ENCODE assay signal across 9 mouse cellular contexts in the genomic region with DNA sequence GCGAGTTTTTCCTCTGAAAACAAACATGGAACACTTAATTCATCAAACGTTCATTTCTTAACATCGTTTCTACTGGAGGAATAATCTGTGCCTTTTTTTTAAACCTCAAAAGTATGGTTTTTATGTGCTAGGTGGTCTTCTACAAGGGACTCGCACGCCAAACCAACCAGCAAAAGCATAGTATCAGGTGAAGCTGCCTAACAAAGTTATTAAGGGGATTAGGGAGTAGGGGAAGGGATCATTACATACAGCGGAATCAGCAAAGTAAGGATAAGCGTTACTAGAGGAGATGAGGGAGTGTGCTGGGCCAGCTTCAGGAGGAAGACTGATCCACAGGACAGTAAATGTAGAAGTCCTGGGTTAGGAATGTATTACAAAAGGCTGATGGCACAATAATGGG. TPM values are rescaled to one million over a fixed set of nuclear protein-coding genes. Genes with fewer than 3 reads are reported as not detected.
DNase-seq lines count a peak whose midpoint lies in the region; ATAC-seq lines count a peak whose summit lies in the region.
"Had no signal": no experiment of that assay in that cellular context is flagged by ENCODE, and none has a peak within 500 bp of the region (broad histone marks: within the 10 kb centered on the region; RNA-seq: fewer than 3 reads in every experiment).

No protein-coding gene starts in this region.

- H3K27ac ChIP-seq in heart, embryonic 15.5 days = no peak overlapping the region
- H3K27ac ChIP-seq in hindbrain, embryonic 12.5 days = no peak overlapping the region
- no peak overlapping the region for H3K27ac ChIP-seq in midbrain, embryonic 14.5 days (replicated peaks; ENCODE audit: low read depth, low read length)

- H3K27me3 ChIP-seq in heart, embryonic 15.5 days = peaks cover 10% of the 10 kb centered on the region; the same call in 1 of the 2 replicates
- no peaks in the 10 kb centered on the region for H3K27me3 ChIP-seq in hindbrain, embryonic 12.5 days
- no peaks in the 10 kb centered on the region for H3K27me3 ChIP-seq in midbrain, embryonic 14.5 days (ENCODE audit: control insufficient read depth, insufficient read depth, low read length)

- ATAC-seq in heart, embryonic 15.5 days (replicated peaks; ENCODE audit: insufficient number of reproducible peaks, insufficient read depth, low FRiP score, low read depth) = no peak
- peak; percentile 18; the same call in 1 of the 2 replicates for ATAC-seq in hindbrain, embryonic 12.5 days (ENCODE audit: low FRiP score)
- ATAC-seq in midbrain, embryonic 14.5 days (ENCODE audit: low FRiP score, low TSS enrichment) = no peak

- H3K9ac ChIP-seq in heart, embryonic 15.5 days = peak overlapping the region; percentile 32
- no peak overlapping the region for H3K9ac ChIP-seq in hindbrain, embryonic 12.5 days
- H3K9ac ChIP-seq in midbrain, embryonic 14.5 days (replicated peaks; ENCODE audit: low read length) = no peak overlapping the region

- peak overlapping the region; percentile 97 for H3K4me2 ChIP-seq in heart, embryonic 15.5 days
- H3K4me2 ChIP-seq in hindbrain, embryonic 12.5 days (replicated peaks) = peak overlapping the region; percentile 75
- H3K4me2 ChIP-seq in midbrain, embryonic 14.5 days (ENCODE audit: low read length) = peak overlapping the region; percentile 85

- H3K4me3 ChIP-seq in heart, embryonic 15.5 days = peak overlapping the region; percentile 97
- peak overlapping the region; percentile 86 for H3K4me3 ChIP-seq in hindbrain, embryonic 12.5 days
- H3K4me3 ChIP-seq in midbrain, embryonic 14.5 days (replicated peaks; ENCODE audit: low read depth, low read length) = peak overlapping the region; percentile 85

- 10% methylated on average over 7 of the region's 7 CpGs for WGBS in heart, embryonic 15.5 days
- WGBS in hindbrain, embryonic 12.5 days = 11% methylated on average over 7 of the region's 7 CpGs
- WGBS in midbrain, embryonic 14.5 days = 9% methylated on average over 7 of the region's 7 CpGs

- H3K4me1 ChIP-seq in heart, embryonic 15.5 days (replicated peaks) = peaks cover 7% of the 10 kb centered on the region; the same call in 1 of the 2 replicates
- H3K4me1 ChIP-seq in hindbrain, embryonic 12.5 days = no peaks in the 10 kb centered on the region
- no peaks in the 10 kb centered on the region for H3K4me1 ChIP-seq in midbrain, embryonic 14.5 days (ENCODE audit: control insufficient read depth, insufficient read depth, low read length)

- H3K9me3 ChIP-seq in heart, embryonic 15.5 days (replicated peaks) = no peaks in the 10 kb centered on the region
- no peaks in the 10 kb centered on the region for H3K9me3 ChIP-seq in hindbrain, embryonic 12.5 days (replicated peaks)
- no peaks in the 10 kb centered on the region for H3K9me3 ChIP-seq in midbrain, embryonic 14.5 days (ENCODE audit: control insufficient read depth, low read length)

- DNase-seq in heart, adult 11 months = no peak
- peak; percentile 68 for DNase-seq in adipocyte (ENCODE audit: low spot score)
- no peak for DNase-seq in midbrain, embryonic 14.5 days
- no peak for DNase-seq in right cerebral cortex, postnatal 4 days
- DNase-seq in B cell, adult 2 months = no peak
- no peak for DNase-seq in layer of hippocampus, adult 11-12 months (ENCODE audit: low spot score)

- peaks cover 5% of the 10 kb centered on the region; the same call in 1 of the 2 replicates for H3K36me3 ChIP-seq in heart, embryonic 15.5 days
- H3K36me3 ChIP-seq in hindbrain, embryonic 12.5 days = peaks cover 8% of the 10 kb centered on the region
- peaks cover 14% of the 10 kb centered on the region for H3K36me3 ChIP-seq in midbrain, embryonic 14.5 days (ENCODE audit: control insufficient read depth, insufficient read depth, low read length)

RNA-seq across cellular contexts. Expression of gene Elmod2, which starts 0.6 kb away (rescaled TPM):
- polyA plus RNA-seq in heart, embryonic 15.5 days (2015; fragmentation: Nextera tagmentation; extraction: Ambion mirVana) = 9.2 and 10.2 TPM in 2 replicates
- 28.5 and 29.2 TPM in 2 replicates for polyA plus RNA-seq in hindbrain, embryonic 12.5 days (2016; fragmentation: Nextera tagmentation; extraction: Ambion mirVana)
- polyA plus RNA-seq in midbrain, embryonic 14.5 days (2014; fragmentation: Nextera tagmentation; extraction: Ambion mirVana) = 23.1 and 36.2 TPM in 2 replicates

RNA-seq across cellular contexts. Expression of gene Mgat4d, which starts 15.4 kb away (rescaled TPM):
- not detected in 2 replicates for polyA plus RNA-seq in heart, embryonic 15.5 days (2015; fragmentation: Nextera tagmentation; extraction: Ambion mirVana)
- not detected in 2 replicates for polyA plus RNA-seq in hindbrain, embryonic 12.5 days (2016; fragmentation: Nextera tagmentation; extraction: Ambion mirVana)
- polyA plus RNA-seq in midbrain, embryonic 14.5 days (2014; fragmentation: Nextera tagmentation; extraction: Ambion mirVana) = not detected in 2 replicates
- polyA plus RNA-seq: Patski had no signal

RNA-seq across cellular contexts. Expression of gene Ucp1, which starts 42.7 kb away (rescaled TPM):
- polyA plus RNA-seq in heart, embryonic 15.5 days (2015; fragmentation: Nextera tagmentation; extraction: Ambion mirVana) = not detected in 2 replicates
- polyA plus RNA-seq in hindbrain, embryonic 12.5 days (2016; fragmentation: Nextera tagmentation; extraction: Ambion mirVana) = 0.13 and 0.27 TPM in 2 replicates
- not detected in 2 replicates for polyA plus RNA-seq in midbrain, embryonic 14.5 days (2014; fragmentation: Nextera tagmentation; extraction: Ambion mirVana)
- polyA plus RNA-seq: Patski had no signal

RNA-seq across cellular contexts. Expression of gene Clgn, which starts 56.8 kb away (rescaled TPM):
- 0.04 and 0.10 TPM in 2 replicates for polyA plus RNA-seq in heart, embryonic 15.5 days (2015; fragmentation: Nextera tagmentation; extraction: Ambion mirVana)
- polyA plus RNA-seq in hindbrain, embryonic 12.5 days (2016; fragmentation: Nextera tagmentation; extraction: Ambion mirVana) = 6.0 and 6.6 TPM in 2 replicates
- 7.7 and 10.2 TPM in 2 replicates for polyA plus RNA-seq in midbrain, embryonic 14.5 days (2014; fragmentation: Nextera tagmentation; extraction: Ambion mirVana)
- polyA plus RNA-seq: Patski had no signal
